Mouse (Mus musculus): ENCODE results near the gene Olfr531. TPM values are rescaled to one million over a fixed set of nuclear protein-coding genes. Genes with fewer than 3 reads are reported as not detected.

The Olfr531 gene
- 0.04 TPM in 1 of 2 replicates, not detected in the other for polyA plus RNA-seq (2015; fragmentation: Nextera tagmentation; extraction: Ambion mirVana)

DNA sequence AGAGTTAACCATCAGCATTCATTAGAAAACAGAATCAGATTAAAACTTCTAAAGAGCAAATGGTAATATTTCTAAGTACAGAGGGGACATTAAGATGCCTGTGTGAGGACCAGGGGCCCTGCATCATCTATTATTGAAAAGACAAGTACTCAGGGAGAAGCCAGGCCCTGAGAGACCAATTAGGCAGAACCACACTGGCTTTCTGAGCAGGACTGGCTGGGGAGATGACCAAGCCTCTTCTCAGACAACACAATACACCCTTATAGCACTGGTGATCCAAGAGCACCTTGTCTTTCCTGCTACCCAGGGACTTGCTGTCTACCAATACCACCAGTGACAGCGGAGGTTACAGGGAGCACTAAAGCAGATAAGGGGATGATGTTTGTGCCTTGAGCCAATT lies at the start of gene Olfr531:
Gene Olfr531 (minus strand): TSS at position 101 of the 400 bp plus-strand sequence.
- Histone ChIP-seq H3K4me3 (ENCODE audit: low read depth, low read length) (no peak within 1 kb of the TSS), H3K9me3 (ENCODE audit: control insufficient read depth, low read length) (no peaks in the 10 kb centered on the region), H3K9ac (ENCODE audit: low read length) (no peak within 1 kb of the TSS), H3K4me1 (replicated peaks; ENCODE audit: control insufficient read depth, insufficient read depth) (no peaks in the 10 kb centered on the region), H3K27me3 (ENCODE audit: control insufficient read depth, insufficient read depth, low read length) (no peaks in the 10 kb centered on the region), H3K27ac (replicated peaks) (no peak within 1 kb of the TSS), H3K36me3 (ENCODE audit: control insufficient read depth, insufficient read depth, low read length) (no peaks in the 10 kb centered on the region), H3K4me2 (replicated peaks; ENCODE audit: low read depth) (no peak within 1 kb of the TSS)
- ATAC-seq (ENCODE audit: low FRiP score, low TSS enrichment) (no peak), DNase-seq (ENCODE audit: low spot score) (no peak)
- WGBS: 77% methylated on average over 1 of the region's 1 CpGs
- TF ChIP-seq CTCF (IDR thresholded peaks at IDR 0.05; ENCODE audit: low read depth) (no peak), EP300 (optimal IDR thresholded peaks at IDR 0.05) (no peak)

- WGBS: 78% methylated on average over 1 of the region's 1 CpGs
- no peak overlapping the region for H3K9ac ChIP-seq (ENCODE audit: low read length)
- no peaks in the 10 kb centered on the region for H3K36me3 ChIP-seq (ENCODE audit: control insufficient read depth, insufficient read depth, low read length)
These were observed 40.4 kb upstream of the Olfr531 start for GRCm38 (mm10) chr7:140443141-140443540.

GRCm38 (mm10) chr7:140421539-140421938 lies 18.8 kb upstream of the Olfr531 start, which contains the start of gene Olfr532:
Gene Olfr532, minus strand, starts transcription at chr7:140421639.
- TF ChIP-seq EP300 (optimal IDR thresholded peaks at IDR 0.05): no peak
- no peak for TF ChIP-seq CTCF (IDR thresholded peaks at IDR 0.05; ENCODE audit: low read depth)

More at GRCm38 (mm10) chr7:140443141-140443540, 40.4 kb upstream of the Olfr531 start:
- Histone ChIP-seq H3K4me2 (replicated peaks; ENCODE audit: low read depth) (no peak overlapping the region), H3K4me3 (ENCODE audit: low read depth, low read length) (no peak overlapping the region), H3K27ac (replicated peaks) (no peak overlapping the region), H3K4me1 (replicated peaks; ENCODE audit: control insufficient read depth, insufficient read depth) (no peaks in the 10 kb centered on the region), H3K27me3 (ENCODE audit: control insufficient read depth, insufficient read depth, low read length) (no peaks in the 10 kb centered on the region), H3K9me3 (ENCODE audit: control insufficient read depth, low read length) (no peaks in the 10 kb centered on the region)
- no peak for TF ChIP-seq CTCF (IDR thresholded peaks at IDR 0.05; ENCODE audit: low read depth)
- ATAC-seq (ENCODE audit: low FRiP score, low TSS enrichment) (no peak), DNase-seq (ENCODE audit: low spot score) (no peak)

DNA sequence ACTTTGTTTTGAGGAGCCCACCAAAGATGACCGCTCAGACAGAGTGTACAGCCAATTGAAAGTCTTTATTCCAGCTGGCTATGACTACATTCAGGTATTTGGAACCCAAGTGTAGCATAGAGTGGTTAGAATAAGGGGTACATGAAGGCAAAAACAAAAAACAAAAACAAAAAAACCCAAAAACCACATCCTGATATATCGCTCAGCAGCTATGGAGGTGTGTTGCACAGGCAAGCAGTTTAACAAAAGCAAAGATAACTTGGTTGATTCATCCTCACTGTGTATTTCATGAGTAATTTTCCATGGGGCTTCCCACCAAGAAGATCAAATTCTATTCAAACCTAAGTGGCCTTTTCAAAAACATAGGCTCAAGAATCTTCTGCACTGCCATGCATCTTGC lies 25.8 kb downstream of the Olfr531 start:
- Histone ChIP-seq H3K27me3 (ENCODE audit: control insufficient read depth, insufficient read depth, low read length) (no peaks in the 10 kb centered on the region), H3K9me3 (ENCODE audit: control insufficient read depth, low read length) (no peaks in the 10 kb centered on the region), H3K4me2 (replicated peaks; ENCODE audit: low read depth) (no peak overlapping the region), H3K27ac (replicated peaks) (no peak overlapping the region), H3K4me3 (ENCODE audit: low read depth, low read length) (no peak overlapping the region), H3K36me3 (ENCODE audit: control insufficient read depth, insufficient read depth, low read length) (no peaks in the 10 kb centered on the region), H3K4me1 (replicated peaks; ENCODE audit: control insufficient read depth, insufficient read depth) (no peaks in the 10 kb centered on the region), H3K9ac (ENCODE audit: low read length) (no peak overlapping the region)
- ATAC-seq (ENCODE audit: low FRiP score, low TSS enrichment): no peak
- DNase-seq (ENCODE audit: low spot score): no peak
- WGBS: 93% methylated on average over 2 of the region's 2 CpGs
- TF ChIP-seq EP300 (optimal IDR thresholded peaks at IDR 0.05) (no peak), CTCF (IDR thresholded peaks at IDR 0.05; ENCODE audit: low read depth) (no peak)

More at GRCm38 (mm10) chr7:140421539-140421938, 18.8 kb upstream of the Olfr531 start, which contains the start of gene Olfr532:
- 100% methylated on average over 1 of the region's 1 CpGs for WGBS
- Histone ChIP-seq H3K4me3 (ENCODE audit: low read depth, low read length) (no peak within 1 kb of the TSS), H3K36me3 (ENCODE audit: control insufficient read depth, insufficient read depth, low read length) (no peaks in the 10 kb centered on the region), H3K27me3 (ENCODE audit: control insufficient read depth, insufficient read depth, low read length) (no peaks in the 10 kb centered on the region), H3K9ac (ENCODE audit: low read length) (no peak within 1 kb of the TSS), H3K4me2 (replicated peaks; ENCODE audit: low read depth) (no peak within 1 kb of the TSS), H3K4me1 (replicated peaks; ENCODE audit: control insufficient read depth, insufficient read depth) (no peaks in the 10 kb centered on the region), H3K9me3 (ENCODE audit: control insufficient read depth, low read length) (no peaks in the 10 kb centered on the region), H3K27ac (replicated peaks) (no peak within 1 kb of the TSS)
- ATAC-seq (ENCODE audit: low FRiP score, low TSS enrichment): no peak
- DNase-seq (ENCODE audit: low spot score): no peak

DNA sequence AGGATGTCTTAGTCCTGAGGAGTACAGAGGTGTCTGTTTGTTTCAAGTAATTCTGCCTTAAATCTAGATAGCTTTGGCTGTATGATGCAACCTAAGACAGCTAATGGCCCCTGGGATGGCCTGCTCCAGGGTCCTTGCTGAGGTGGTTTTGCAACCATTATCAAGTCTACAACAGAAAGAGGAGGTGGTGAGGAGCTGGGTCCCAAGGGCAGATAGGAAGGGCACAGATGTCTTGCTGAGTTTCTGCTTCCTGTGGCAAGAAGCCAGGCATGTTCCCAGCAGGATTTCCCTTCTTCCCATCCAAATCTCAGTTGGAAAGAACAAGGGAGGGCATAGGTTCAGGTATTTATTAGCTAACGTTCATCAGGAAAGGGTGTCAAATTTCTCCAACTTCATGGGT lies 26.5 kb downstream of the Olfr531 start, which contains the start of gene Olfr530:
Gene Olfr530 (minus strand): TSS at position 101 of the 400 bp plus-strand sequence.
- ATAC-seq (ENCODE audit: low FRiP score, low TSS enrichment): no peak

GRCm38 (mm10) chr7:140374300-140374699 lies 28.4 kb downstream of the Olfr531 start:
- Histone ChIP-seq H3K36me3 (ENCODE audit: control insufficient read depth, insufficient read depth, low read length) (no peaks in the 10 kb centered on the region), H3K27me3 (ENCODE audit: control insufficient read depth, insufficient read depth, low read length) (no peaks in the 10 kb centered on the region), H3K4me1 (replicated peaks; ENCODE audit: control insufficient read depth, insufficient read depth) (no peaks in the 10 kb centered on the region), H3K4me3 (ENCODE audit: low read depth, low read length) (no peak overlapping the region), H3K9ac (ENCODE audit: low read length) (no peak overlapping the region), H3K4me2 (replicated peaks; ENCODE audit: low read depth) (no peak overlapping the region), H3K27ac (replicated peaks) (no peak overlapping the region), H3K9me3 (ENCODE audit: control insufficient read depth, low read length) (no peaks in the 10 kb centered on the region)
- no peak for ATAC-seq (ENCODE audit: low FRiP score, low TSS enrichment)
- no peak for DNase-seq (ENCODE audit: low spot score)
- WGBS: 71% methylated on average over 4 of the region's 4 CpGs
- TF ChIP-seq CTCF (IDR thresholded peaks at IDR 0.05; ENCODE audit: low read depth): no peak
- TF ChIP-seq EP300 (optimal IDR thresholded peaks at IDR 0.05): no peak

More for the DNA sequence above, 26.5 kb downstream of the Olfr531 start, which contains the start of gene Olfr530:
- TF ChIP-seq EP300 (optimal IDR thresholded peaks at IDR 0.05) (no peak), CTCF (IDR thresholded peaks at IDR 0.05; ENCODE audit: low read depth) (no peak)
- DNase-seq (ENCODE audit: low spot score): no peak
- Histone ChIP-seq H3K9ac (ENCODE audit: low read length) (no peak within 1 kb of the TSS), H3K4me2 (replicated peaks; ENCODE audit: low read depth) (no peak within 1 kb of the TSS), H3K27me3 (ENCODE audit: control insufficient read depth, insufficient read depth, low read length) (no peaks in the 10 kb centered on the region), H3K4me1 (replicated peaks; ENCODE audit: control insufficient read depth, insufficient read depth) (no peaks in the 10 kb centered on the region), H3K27ac (replicated peaks) (no peak within 1 kb of the TSS), H3K36me3 (ENCODE audit: control insufficient read depth, insufficient read depth, low read length) (no peaks in the 10 kb centered on the region), H3K9me3 (ENCODE audit: control insufficient read depth, low read length) (no peaks in the 10 kb centered on the region), H3K4me3 (ENCODE audit: low read depth, low read length) (no peak within 1 kb of the TSS)
- WGBS: 40% methylated on average over 1 of the region's 1 CpGs

All from stomach, postnatal 0 days (tissue).